Mouse (Mus musculus): ENCODE data around the gene Mettl23.

DNA sequence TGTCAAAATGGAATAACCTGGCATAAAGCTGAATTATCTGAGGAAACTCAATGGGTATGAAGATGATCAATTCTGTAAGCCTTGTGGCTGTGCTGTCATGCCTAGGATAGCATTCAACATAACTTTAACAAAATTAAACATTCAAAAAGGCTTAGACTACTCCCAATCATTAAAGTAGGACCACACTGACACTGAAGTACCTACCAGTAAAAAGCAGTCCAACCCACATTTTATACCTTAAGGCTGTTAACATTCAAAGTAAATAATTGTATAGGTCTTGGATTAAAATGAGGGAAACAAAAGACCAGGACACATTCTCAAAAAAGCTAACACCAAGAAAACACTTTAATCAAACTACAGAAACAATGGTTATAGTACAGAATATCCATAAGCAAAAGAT is 6.5 kb downstream of the Mettl23 start:
- TF ChIP-seq POLR2A (IDR thresholded peaks at IDR 0.05; ENCODE audit: borderline replicate concordance, extremely low read depth, insufficient read depth, insufficient read length, poor library complexity, severe bottlenecking), result no peak
- no peak for TF ChIP-seq CTCF (IDR thresholded peaks at IDR 0.05; ENCODE audit: borderline replicate concordance, extremely low read depth, insufficient read depth, insufficient read length)
